Mouse (Mus musculus): ENCODE measurements around the gene Tor1aip1.

- TF ChIP-seq CTCF (IDR thresholded peaks at IDR 0.05; ENCODE audit: control insufficient read depth, insufficient read depth, low read length), result no peak
- no peak for TF ChIP-seq POLR2A (IDR thresholded peaks at IDR 0.05; ENCODE audit: borderline replicate concordance, control insufficient read depth, low read depth, low read length)
Measured at GRCm38 (mm10) chr1:155990391-155990790, 45.9 kb downstream of the Tor1aip1 start.
